Mouse (Mus musculus): ENCODE measurements at regions not wholly inside any gene's neighbourhood (a gene's known extent, or its start where the extent isn't known, plus 50 kb on each side); places are given as distances from the start of the nearest gene placed in this dataset.

DNA sequence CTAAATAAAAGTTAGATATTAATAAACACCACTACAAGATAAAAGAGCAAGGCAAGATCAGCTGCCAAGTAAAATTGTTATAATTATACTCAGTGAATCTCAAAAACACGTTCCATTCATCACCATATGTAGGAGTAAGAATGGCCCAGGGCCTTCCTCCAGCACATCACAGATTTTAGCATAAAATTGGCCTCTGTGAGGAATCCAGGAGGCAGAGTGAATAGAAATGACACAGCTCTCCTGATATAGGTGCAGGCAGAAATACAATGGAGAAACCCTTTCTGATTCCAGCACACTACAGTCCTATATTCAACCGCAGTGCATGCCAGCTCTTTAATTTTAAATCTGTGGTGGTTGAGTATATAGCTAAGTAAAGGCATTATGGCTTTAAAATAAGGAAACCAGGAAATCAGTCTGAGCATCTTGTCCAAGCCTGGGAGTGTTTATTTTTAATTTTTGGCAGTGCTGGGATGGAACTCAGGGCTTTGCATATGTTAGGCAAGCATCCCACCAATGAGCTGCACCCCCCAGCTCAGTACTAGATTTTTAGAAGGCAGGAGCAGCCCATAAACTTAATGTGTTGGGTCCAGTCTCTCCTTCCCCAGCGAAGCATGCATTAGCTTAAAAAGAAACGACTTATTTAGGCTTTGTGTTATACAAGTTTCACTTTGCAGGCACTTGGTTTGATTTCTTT is 158.3 kb upstream of the Ptprz1 start:
- Histone ChIP-seq H3K9ac (ENCODE audit: low read depth, low read length) (no peak overlapping the region), H3K4me1 (replicated peaks; ENCODE audit: control insufficient read depth, insufficient read depth, low read length) (no peaks in the 10 kb centered on the region), H3K27ac (ENCODE audit: low read depth, low read length) (no peak overlapping the region), H3K36me3 (ENCODE audit: control insufficient read depth, insufficient read depth) (no peaks in the 10 kb centered on the region), H3K9me3 (ENCODE audit: control insufficient read depth) (no peaks in the 10 kb centered on the region), H3K4me3 (ENCODE audit: low read depth, low read length) (no peak overlapping the region), H3K27me3 (replicated peaks; ENCODE audit: control insufficient read depth, insufficient read depth, low read length) (no peaks in the 10 kb centered on the region), H3K4me2 (replicated peaks; ENCODE audit: low read depth) (no peak overlapping the region)
- 75% methylated on average over 4 of the region's 4 CpGs for WGBS
- TF ChIP-seq CTCF (IDR thresholded peaks at IDR 0.05; ENCODE audit: low read depth) = no peak
- ATAC-seq = no peak

DNA sequence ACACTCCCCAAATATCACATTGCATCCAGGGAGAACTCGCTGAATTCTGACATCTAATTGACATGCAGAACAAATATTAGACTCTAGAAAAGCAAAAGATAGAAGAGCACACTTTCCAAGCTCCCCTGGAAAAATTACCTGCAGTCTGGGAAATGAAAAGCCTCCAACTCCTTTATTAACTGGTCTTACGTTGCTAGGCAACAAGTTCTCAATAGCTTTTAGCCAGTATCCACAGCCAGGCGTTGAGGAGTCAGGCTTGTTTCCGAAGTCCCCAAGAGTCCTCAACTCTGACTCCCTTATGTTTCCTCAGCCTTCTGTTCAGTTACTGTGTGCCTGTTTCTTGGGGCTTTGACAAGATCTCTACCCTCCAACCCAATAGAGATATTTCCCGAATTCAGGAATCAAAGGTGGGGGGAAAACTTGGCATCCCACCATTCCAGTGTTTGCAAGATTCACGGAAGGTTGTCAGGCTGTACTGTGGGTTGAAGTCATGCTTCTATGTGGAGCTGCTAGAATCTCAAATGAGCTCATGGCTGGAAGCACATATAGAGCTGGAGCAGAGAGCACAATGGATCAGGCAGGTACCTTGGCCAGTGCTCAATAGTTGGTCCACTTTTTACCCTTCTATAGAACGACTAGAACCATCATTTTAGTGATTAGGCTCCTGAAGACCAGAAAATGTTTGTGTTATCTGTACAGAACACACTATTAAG is 159.0 kb upstream of the Ptprz1 start:
- Histone ChIP-seq H3K4me2 (replicated peaks; ENCODE audit: low read depth) (no peak overlapping the region), H3K9me3 (ENCODE audit: control insufficient read depth) (no peaks in the 10 kb centered on the region), H3K36me3 (ENCODE audit: control insufficient read depth, insufficient read depth) (no peaks in the 10 kb centered on the region), H3K9ac (ENCODE audit: low read depth, low read length) (no peak overlapping the region), H3K27ac (ENCODE audit: low read depth, low read length) (no peak overlapping the region), H3K4me3 (ENCODE audit: low read depth, low read length) (no peak overlapping the region), H3K27me3 (replicated peaks; ENCODE audit: control insufficient read depth, insufficient read depth, low read length) (no peaks in the 10 kb centered on the region), H3K4me1 (replicated peaks; ENCODE audit: control insufficient read depth, insufficient read depth, low read length) (no peaks in the 10 kb centered on the region)
- no peak for ATAC-seq
- TF ChIP-seq CTCF (IDR thresholded peaks at IDR 0.05; ENCODE audit: low read depth) = no peak
- 65% methylated on average over 7 of the region's 7 CpGs for WGBS

DNA sequence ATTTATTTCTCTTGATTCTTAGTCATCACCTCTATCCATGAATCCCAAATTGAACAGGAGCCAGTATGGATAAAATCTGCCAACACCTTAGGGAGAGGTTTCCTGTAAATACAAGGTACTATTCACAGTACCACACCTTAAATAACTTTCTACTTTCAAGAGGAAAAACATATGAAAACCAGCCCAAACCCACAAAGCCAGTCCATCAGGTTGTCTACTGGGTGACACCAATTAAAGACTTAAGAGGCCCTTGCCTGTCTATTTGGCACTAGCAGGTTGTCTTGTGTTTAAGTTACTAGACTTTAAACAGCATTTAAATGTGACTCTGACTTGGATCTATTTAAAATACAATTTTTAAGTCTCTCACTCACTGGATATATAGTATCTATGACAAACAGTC is 177.1 kb upstream of the Ptprz1 start:
- no peak overlapping the region for H3K27ac ChIP-seq (ENCODE audit: low read depth, low read length)
- no peak overlapping the region for H3K4me3 ChIP-seq (ENCODE audit: low read depth, low read length)
- no peaks in the 10 kb centered on the region for H3K4me1 ChIP-seq (replicated peaks; ENCODE audit: control insufficient read depth, insufficient read depth, low read length)
- no peaks in the 10 kb centered on the region for H3K27me3 ChIP-seq (replicated peaks; ENCODE audit: control insufficient read depth, insufficient read depth, low read length)
- no peaks in the 10 kb centered on the region for H3K36me3 ChIP-seq (ENCODE audit: control insufficient read depth, insufficient read depth)
- ATAC-seq = no peak
- H3K9ac ChIP-seq (ENCODE audit: low read depth, low read length) = no peak overlapping the region
- no peak overlapping the region for H3K4me2 ChIP-seq (replicated peaks; ENCODE audit: low read depth)
- no peak for TF ChIP-seq CTCF (IDR thresholded peaks at IDR 0.05; ENCODE audit: low read depth)
- H3K9me3 ChIP-seq (ENCODE audit: control insufficient read depth) = no peaks in the 10 kb centered on the region

DNA sequence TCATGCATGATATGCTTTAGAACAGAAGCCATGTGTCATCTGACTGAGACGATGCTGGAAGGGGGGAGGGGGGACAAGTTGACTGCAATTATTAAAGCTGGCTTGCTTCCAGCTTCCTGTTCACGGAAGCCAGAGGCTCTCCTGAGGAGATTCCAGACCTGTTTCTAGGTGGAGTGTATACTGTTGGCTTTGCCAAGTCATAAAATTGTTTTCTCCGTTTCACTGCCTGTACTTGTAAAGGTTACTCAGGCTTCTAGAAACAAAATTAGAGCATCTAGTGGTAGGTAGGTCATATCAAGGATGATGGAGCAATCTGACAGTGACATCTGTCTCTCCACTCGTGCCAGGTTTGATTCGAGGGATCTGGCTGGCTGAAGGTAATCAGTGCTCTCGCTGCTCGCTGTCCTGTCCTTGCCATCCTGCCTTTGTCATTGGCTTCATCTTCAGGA is 186.6 kb upstream of the Ptprz1 start:
- no peak overlapping the region for H3K9ac ChIP-seq (ENCODE audit: low read depth, low read length)
- H3K27me3 ChIP-seq (replicated peaks; ENCODE audit: control insufficient read depth, insufficient read depth, low read length) = no peaks in the 10 kb centered on the region
- H3K4me2 ChIP-seq (replicated peaks; ENCODE audit: low read depth) = no peak overlapping the region
- no peak for TF ChIP-seq CTCF (IDR thresholded peaks at IDR 0.05; ENCODE audit: low read depth)
- no peaks in the 10 kb centered on the region for H3K36me3 ChIP-seq (ENCODE audit: control insufficient read depth, insufficient read depth)
- 53% methylated on average over 7 of the region's 7 CpGs for WGBS
- H3K9me3 ChIP-seq (ENCODE audit: control insufficient read depth) = no peaks in the 10 kb centered on the region
- no peak for ATAC-seq
- no peak overlapping the region for H3K27ac ChIP-seq (ENCODE audit: low read depth, low read length)
- no peak overlapping the region for H3K4me3 ChIP-seq (ENCODE audit: low read depth, low read length)
- H3K4me1 ChIP-seq (replicated peaks; ENCODE audit: control insufficient read depth, insufficient read depth, low read length) = no peaks in the 10 kb centered on the region

DNA sequence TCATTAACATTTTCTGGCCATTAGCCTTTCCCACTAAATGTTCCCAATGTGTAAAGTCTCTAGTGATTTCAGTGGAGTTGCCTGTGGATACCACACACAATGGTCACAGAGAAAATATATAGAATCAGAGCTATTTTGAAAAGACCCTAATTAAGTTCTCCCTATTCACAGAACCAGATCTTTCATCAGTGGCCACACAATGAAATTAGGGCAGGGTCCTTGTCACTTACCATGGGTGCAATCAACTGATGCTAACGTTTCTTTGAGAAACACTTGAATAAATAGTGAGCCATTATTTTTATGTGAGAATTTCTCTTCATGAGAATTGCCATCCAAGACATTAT is 200.7 kb upstream of the Ptprz1 start:
- H3K27ac ChIP-seq (ENCODE audit: low read depth, low read length) = no peak overlapping the region
- ATAC-seq = no peak
- no peak overlapping the region for H3K4me2 ChIP-seq (replicated peaks; ENCODE audit: low read depth)
- WGBS = 77% methylated on average over 1 of the region's 1 CpGs
- H3K4me3 ChIP-seq (ENCODE audit: low read depth, low read length) = no peak overlapping the region
- no peaks in the 10 kb centered on the region for H3K27me3 ChIP-seq (replicated peaks; ENCODE audit: control insufficient read depth, insufficient read depth, low read length)
- no peaks in the 10 kb centered on the region for H3K9me3 ChIP-seq (ENCODE audit: control insufficient read depth)
- no peak overlapping the region for H3K9ac ChIP-seq (ENCODE audit: low read depth, low read length)
- no peak for TF ChIP-seq CTCF (IDR thresholded peaks at IDR 0.05; ENCODE audit: low read depth)
- no peaks in the 10 kb centered on the region for H3K4me1 ChIP-seq (replicated peaks; ENCODE audit: control insufficient read depth, insufficient read depth, low read length)
- no peaks in the 10 kb centered on the region for H3K36me3 ChIP-seq (ENCODE audit: control insufficient read depth, insufficient read depth)

DNA sequence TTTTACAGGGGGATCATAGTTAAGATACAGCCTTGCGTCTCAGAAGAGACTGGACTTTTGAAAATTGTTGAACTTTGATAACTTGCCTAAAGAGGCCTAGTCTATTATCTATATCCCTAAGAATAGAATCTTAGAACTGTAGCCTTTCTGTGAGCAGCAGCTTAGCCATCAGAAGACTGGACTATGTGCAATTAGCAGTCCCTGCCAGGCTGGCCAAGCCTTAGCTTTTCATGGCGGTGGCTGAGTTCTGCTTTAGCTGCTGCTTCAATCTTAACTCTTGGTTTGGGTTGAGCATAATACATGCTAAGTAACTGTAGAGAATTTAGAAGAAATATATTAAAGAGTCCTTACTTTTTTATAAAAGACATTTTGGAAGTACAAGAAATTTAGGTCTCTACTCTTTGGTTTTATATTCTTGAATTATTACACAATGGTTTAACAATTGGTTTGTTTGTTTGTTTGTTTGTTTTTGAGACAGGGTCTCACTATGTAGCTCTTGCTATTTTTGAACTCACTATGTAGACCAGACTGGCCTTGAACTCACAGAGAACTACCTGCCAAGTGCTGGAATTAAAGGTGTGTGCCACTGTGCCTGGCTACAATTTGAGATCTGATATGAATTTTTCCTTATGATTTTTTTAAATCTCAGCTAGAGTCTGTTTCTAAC is 201.2 kb upstream of the Ptprz1 start:
- Histone ChIP-seq H3K27me3 (replicated peaks; ENCODE audit: control insufficient read depth, insufficient read depth, low read length) (no peaks in the 10 kb centered on the region), H3K9ac (ENCODE audit: low read depth, low read length) (no peak overlapping the region), H3K27ac (ENCODE audit: low read depth, low read length) (no peak overlapping the region), H3K36me3 (ENCODE audit: control insufficient read depth, insufficient read depth) (no peaks in the 10 kb centered on the region), H3K9me3 (ENCODE audit: control insufficient read depth) (no peaks in the 10 kb centered on the region), H3K4me3 (ENCODE audit: low read depth, low read length) (no peak overlapping the region), H3K4me2 (replicated peaks; ENCODE audit: low read depth) (no peak overlapping the region), H3K4me1 (replicated peaks; ENCODE audit: control insufficient read depth, insufficient read depth, low read length) (no peaks in the 10 kb centered on the region)
- 98% methylated on average over 2 of the region's 2 CpGs for WGBS
- no peak for ATAC-seq
- no peak for TF ChIP-seq CTCF (IDR thresholded peaks at IDR 0.05; ENCODE audit: low read depth)

Measured in intestine, postnatal 0 days (tissue).